Mouse (Mus musculus): ENCODE data around the gene AA467197. TPM values are rescaled to one million over a fixed set of nuclear protein-coding genes. Genes with fewer than 3 reads are reported as not detected.

The AA467197 gene
- polyA plus RNA-seq, 1 experiment = 4.4 TPM

DNA sequence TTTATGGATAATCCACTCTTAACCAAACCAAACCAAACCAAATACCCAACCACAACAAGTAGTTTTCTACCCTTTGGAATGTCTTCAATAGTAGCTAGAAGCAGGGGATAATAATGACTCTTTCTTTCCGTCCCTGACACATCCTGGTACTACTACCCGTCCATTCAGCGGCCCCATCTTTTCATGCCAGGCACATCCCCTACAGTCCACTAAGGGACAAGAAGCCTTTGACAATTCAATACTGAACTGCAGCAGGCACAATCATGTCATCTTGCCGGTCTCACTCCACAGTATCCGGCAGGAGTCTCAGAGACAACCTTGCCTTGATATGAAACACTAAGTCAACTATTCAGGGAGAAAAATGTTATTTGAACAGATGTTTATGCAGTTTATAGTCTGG lies 31.0 kb upstream of the AA467197 start:
- H3K27ac ChIP-seq (ENCODE audit: control insufficient read depth, insufficient read depth, low read length) = no peak overlapping the region
- H3K4me3 ChIP-seq (ENCODE audit: control insufficient read depth, insufficient read depth, low read length) = no peak overlapping the region
- peaks cover 3% of the 10 kb centered on the region; the same call in 1 of the 2 replicates for H3K27me3 ChIP-seq (ENCODE audit: control insufficient read depth, insufficient read depth, low read length)
- no peaks in the 10 kb centered on the region for H3K36me3 ChIP-seq (ENCODE audit: control insufficient read depth, insufficient read depth, low read length)
- 99% methylated on average over 5 of the region's 5 CpGs for WGBS
- DNase-seq = no peak
- TF ChIP-seq CTCF (IDR thresholded peaks at IDR 0.05; ENCODE audit: borderline replicate concordance, control insufficient read depth, extremely low read depth, insufficient read depth, low read length, poor library complexity) = no peak
- no peak for TF ChIP-seq POLR2A (IDR thresholded peaks at IDR 0.05; ENCODE audit: control insufficient read depth, extremely low read depth, insufficient read depth, low read length, poor library complexity)
- peaks cover 3% of the 10 kb centered on the region for H3K4me1 ChIP-seq (replicated peaks; ENCODE audit: control insufficient read depth, insufficient read depth, low read length)

DNA sequence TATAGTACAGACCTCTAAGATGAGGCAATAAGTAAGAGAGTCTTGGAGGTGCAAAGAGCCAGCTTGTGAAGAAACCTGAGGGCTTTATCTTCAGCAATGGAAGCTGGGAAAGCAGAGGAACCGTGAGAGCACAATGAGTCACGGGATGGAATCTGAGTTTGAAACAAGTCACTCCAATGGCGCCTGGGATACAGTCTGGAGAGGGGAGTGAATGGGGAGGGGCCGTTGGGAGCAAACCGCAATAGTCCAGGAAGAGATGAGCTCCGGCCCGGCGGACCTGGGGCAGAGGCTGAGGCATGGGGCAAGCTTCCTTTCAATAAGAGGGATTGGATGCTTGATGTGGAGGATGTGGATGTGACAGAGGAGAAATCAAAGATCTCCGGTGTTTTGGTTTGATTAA lies 28.0 kb upstream of the AA467197 start:
- H3K36me3 ChIP-seq (ENCODE audit: control insufficient read depth, insufficient read depth, low read length) = no peaks in the 10 kb centered on the region
- H3K27me3 ChIP-seq (ENCODE audit: control insufficient read depth, insufficient read depth, low read length) = peaks cover 11% of the 10 kb centered on the region; the same call in 1 of the 2 replicates
- TF ChIP-seq POLR2A (IDR thresholded peaks at IDR 0.05; ENCODE audit: control insufficient read depth, extremely low read depth, insufficient read depth, low read length, poor library complexity) = no peak
- no peak for TF ChIP-seq CTCF (IDR thresholded peaks at IDR 0.05; ENCODE audit: borderline replicate concordance, control insufficient read depth, extremely low read depth, insufficient read depth, low read length, poor library complexity)
- WGBS = 95% methylated on average over 9 of the region's 9 CpGs
- DNase-seq = no peak
- no peak overlapping the region for H3K27ac ChIP-seq (ENCODE audit: control insufficient read depth, insufficient read depth, low read length)
- peaks cover 9% of the 10 kb centered on the region for H3K4me1 ChIP-seq (replicated peaks; ENCODE audit: control insufficient read depth, insufficient read depth, low read length)
- no peak overlapping the region for H3K4me3 ChIP-seq (ENCODE audit: control insufficient read depth, insufficient read depth, low read length)

- 5% methylated on average over 48 of the region's 48 CpGs for WGBS
- H3K36me3 ChIP-seq (ENCODE audit: control insufficient read depth, insufficient read depth, low read length) = no peaks in the 10 kb centered on the region
Observed at GRCm38 (mm10) chr2:122610746-122611653, 25.8 kb upstream of the AA467197 start, which contains the start of gene Gatm. TSS of gene Gatm (minus strand) at chr2:122611303.

GRCm38 (mm10) chr2:122611654-122611973 lies 25.2 kb upstream of the AA467197 start:
- TF ChIP-seq CTCF (IDR thresholded peaks at IDR 0.05; ENCODE audit: borderline replicate concordance, control insufficient read depth, extremely low read depth, insufficient read depth, low read length, poor library complexity) (no peak), POLR2A (IDR thresholded peaks at IDR 0.05; ENCODE audit: control insufficient read depth, extremely low read depth, insufficient read depth, low read length, poor library complexity) (no peak)
- no peak overlapping the region for H3K4me3 ChIP-seq (ENCODE audit: control insufficient read depth, insufficient read depth, low read length)
- DNase-seq = no peak
- H3K4me1 ChIP-seq (replicated peaks; ENCODE audit: control insufficient read depth, insufficient read depth, low read length) = peaks cover 9% of the 10 kb centered on the region
- 86% methylated on average over 4 of the region's 4 CpGs for WGBS
- H3K27ac ChIP-seq (ENCODE audit: control insufficient read depth, insufficient read depth, low read length) = no peak overlapping the region
- H3K27me3 ChIP-seq (ENCODE audit: control insufficient read depth, insufficient read depth, low read length) = peaks cover 11% of the 10 kb centered on the region; the same call in 1 of the 2 replicates
- H3K36me3 ChIP-seq (ENCODE audit: control insufficient read depth, insufficient read depth, low read length) = no peaks in the 10 kb centered on the region

More at GRCm38 (mm10) chr2:122610746-122611653, 25.8 kb upstream of the AA467197 start, which contains the start of gene Gatm:
- peaks cover 9% of the 10 kb centered on the region for H3K4me1 ChIP-seq (replicated peaks; ENCODE audit: control insufficient read depth, insufficient read depth, low read length)
- peak within 1 kb of the TSS; percentile 37 for H3K4me3 ChIP-seq (ENCODE audit: control insufficient read depth, insufficient read depth, low read length)
- peaks cover 11% of the 10 kb centered on the region; the same call in 1 of the 2 replicates for H3K27me3 ChIP-seq (ENCODE audit: control insufficient read depth, insufficient read depth, low read length)
- no peak within 1 kb of the TSS for H3K27ac ChIP-seq (ENCODE audit: control insufficient read depth, insufficient read depth, low read length)
- TF ChIP-seq POLR2A (IDR thresholded peaks at IDR 0.05; ENCODE audit: control insufficient read depth, extremely low read depth, insufficient read depth, low read length, poor library complexity) (no peak), CTCF (IDR thresholded peaks at IDR 0.05; ENCODE audit: borderline replicate concordance, control insufficient read depth, extremely low read depth, insufficient read depth, low read length, poor library complexity) (no peak)
- DNase-seq = peak; percentile 7

- TF ChIP-seq CTCF (IDR thresholded peaks at IDR 0.05; ENCODE audit: borderline replicate concordance, control insufficient read depth, extremely low read depth, insufficient read depth, low read length, poor library complexity) = no peak
- TF ChIP-seq POLR2A (IDR thresholded peaks at IDR 0.05; ENCODE audit: control insufficient read depth, extremely low read depth, insufficient read depth, low read length, poor library complexity) = no peak
- Histone ChIP-seq H3K36me3 (ENCODE audit: control insufficient read depth, insufficient read depth, low read length) (no peaks in the 10 kb centered on the region), H3K27ac (ENCODE audit: control insufficient read depth, insufficient read depth, low read length) (no peak overlapping the region), H3K27me3 (ENCODE audit: control insufficient read depth, insufficient read depth, low read length) (0 out of 2 replicates have a peak, but pooled peaks cover 6% of the 10 kb centered on the region), H3K4me3 (ENCODE audit: control insufficient read depth, insufficient read depth, low read length) (no peak overlapping the region), H3K4me1 (replicated peaks; ENCODE audit: control insufficient read depth, insufficient read depth, low read length) (peaks cover 2% of the 10 kb centered on the region)
- WGBS = 88% methylated on average over 6 of the region's 6 CpGs
- DNase-seq = no peak
Observed at GRCm38 (mm10) chr2:122616237-122616636, 20.5 kb upstream of the AA467197 start.

- no peak for TF ChIP-seq CTCF (IDR thresholded peaks at IDR 0.05; ENCODE audit: borderline replicate concordance, control insufficient read depth, extremely low read depth, insufficient read depth, low read length, poor library complexity)
- TF ChIP-seq POLR2A (IDR thresholded peaks at IDR 0.05; ENCODE audit: control insufficient read depth, extremely low read depth, insufficient read depth, low read length, poor library complexity) = no peak
- no peaks in the 10 kb centered on the region for H3K4me1 ChIP-seq (replicated peaks; ENCODE audit: control insufficient read depth, insufficient read depth, low read length)
- WGBS = 87% methylated on average over 6 of the region's 6 CpGs
- no peak overlapping the region for H3K27ac ChIP-seq (ENCODE audit: control insufficient read depth, insufficient read depth, low read length)
- no peak for DNase-seq
- no peaks in the 10 kb centered on the region for H3K36me3 ChIP-seq (ENCODE audit: control insufficient read depth, insufficient read depth, low read length)
- H3K4me3 ChIP-seq (ENCODE audit: control insufficient read depth, insufficient read depth, low read length) = no peak overlapping the region
- no peaks in the 10 kb centered on the region for H3K27me3 ChIP-seq (ENCODE audit: control insufficient read depth, insufficient read depth, low read length)
Observed at GRCm38 (mm10) chr2:122617792-122618191, 19.0 kb upstream of the AA467197 start.
